Mouse (Mus musculus) heart, postnatal 4 days (tissue): ENCODE data around the gene D6Wsu163e. TPM values are rescaled to one million over a fixed set of nuclear protein-coding genes. Genes with fewer than 3 reads are reported as not detected.
A peak's percentile ranks its signal among the peaks of the same experiment; 100 is the strongest.

Experiments
- DNase-seq: peaks from one replicate; pipeline ENCODE4 v3.0.0; 2021
- total RNA-seq, 2 experiments: library from RNA; stranded (reverse); gene quantifications; 2 replicates each; pipeline ENCODE4 v1.2.3; 2021

D6Wsu163e gene
- total RNA-seq: 10 to 100 TPM in 1 of 2 experiments, 1 to 10 TPM in 1; 9.4 to 11.6 TPM

GRCm38 (mm10) chr6:126939487-126940171, at the start of gene D6Wsu163e, which contains the start of gene Rad51ap1:
TSS of gene D6Wsu163e (plus strand) at chr6:126939962.
TSS of gene Rad51ap1 (minus strand) at chr6:126939587.
- DNase-seq: peak; percentile 95

- no peak for DNase-seq
Measured at GRCm38 (mm10) chr6:126907378-126907777, 32.4 kb upstream of the D6Wsu163e start.

GRCm38 (mm10) chr6:126907876-126908275, 31.9 kb upstream of the D6Wsu163e start:
- DNase-seq: no peak

- no peak for DNase-seq
Measured at GRCm38 (mm10) chr6:126910727-126911126, 29.0 kb upstream of the D6Wsu163e start.

- no peak for DNase-seq
Measured at GRCm38 (mm10) chr6:126914928-126915327, 24.8 kb upstream of the D6Wsu163e start.

GRCm38 (mm10) chr6:126921111-126921881, 18.5 kb upstream of the D6Wsu163e start, which contains the start of gene Dyrk4:
TSS of gene Dyrk4 (minus strand) at chr6:126921839.
- DNase-seq: peak; percentile 35

GRCm38 (mm10) chr6:126932896-126933295, 6.9 kb upstream of the D6Wsu163e start:
- no peak for DNase-seq

- DNase-seq: no peak
Measured at GRCm38 (mm10) chr6:126938047-126938446, 1.7 kb upstream of the D6Wsu163e start.

GRCm38 (mm10) chr6:126938853-126939486, 792 bp upstream of the D6Wsu163e start:
- DNase-seq: no peak

GRCm38 (mm10) chr6:126940451-126940850, 689 bp downstream of the D6Wsu163e start:
- no peak for DNase-seq

- no peak for DNase-seq
Measured at GRCm38 (mm10) chr6:126948336-126948735, 8.6 kb downstream of the D6Wsu163e start.

GRCm38 (mm10) chr6:126955734-126956133, 16.0 kb downstream of the D6Wsu163e start:
- peak; percentile 89 for DNase-seq

GRCm38 (mm10) chr6:126961371-126962018, 21.7 kb downstream of the D6Wsu163e start:
- DNase-seq: no peak

- DNase-seq: no peak
Measured at GRCm38 (mm10) chr6:126962709-126963108, 22.9 kb downstream of the D6Wsu163e start.

- DNase-seq: peak; percentile 27
Measured at GRCm38 (mm10) chr6:126963426-126963825, 23.7 kb downstream of the D6Wsu163e start.

- peak; percentile 18 for DNase-seq
Measured at GRCm38 (mm10) chr6:126966241-126967026, 26.7 kb downstream of the D6Wsu163e start.

GRCm38 (mm10) chr6:126981539-126982234, 41.9 kb downstream of the D6Wsu163e start:
- DNase-seq: peak; percentile 30

GRCm38 (mm10) chr6:126993676-126994075, 53.9 kb downstream of the D6Wsu163e start:
- no peak for DNase-seq

- no peak for DNase-seq
Measured at GRCm38 (mm10) chr6:126995494-126995893, 55.7 kb downstream of the D6Wsu163e start.

- no peak for DNase-seq
Measured at GRCm38 (mm10) chr6:126996399-126996798, 56.6 kb downstream of the D6Wsu163e start.

GRCm38 (mm10) chr6:127005646-127006045, 65.9 kb downstream of the D6Wsu163e start:
- DNase-seq: no peak
